Mouse (Mus musculus) fibroblast of lung, adult 2 months (primary cell): ENCODE results near the gene Scn2a.

Experiments
- DNase-seq: peaks from one replicate; pipeline ENCODE4 v3.0.0-alpha.2; 2011; ENCODE audit warnings: low read depth

Scn2a gene

DNA sequence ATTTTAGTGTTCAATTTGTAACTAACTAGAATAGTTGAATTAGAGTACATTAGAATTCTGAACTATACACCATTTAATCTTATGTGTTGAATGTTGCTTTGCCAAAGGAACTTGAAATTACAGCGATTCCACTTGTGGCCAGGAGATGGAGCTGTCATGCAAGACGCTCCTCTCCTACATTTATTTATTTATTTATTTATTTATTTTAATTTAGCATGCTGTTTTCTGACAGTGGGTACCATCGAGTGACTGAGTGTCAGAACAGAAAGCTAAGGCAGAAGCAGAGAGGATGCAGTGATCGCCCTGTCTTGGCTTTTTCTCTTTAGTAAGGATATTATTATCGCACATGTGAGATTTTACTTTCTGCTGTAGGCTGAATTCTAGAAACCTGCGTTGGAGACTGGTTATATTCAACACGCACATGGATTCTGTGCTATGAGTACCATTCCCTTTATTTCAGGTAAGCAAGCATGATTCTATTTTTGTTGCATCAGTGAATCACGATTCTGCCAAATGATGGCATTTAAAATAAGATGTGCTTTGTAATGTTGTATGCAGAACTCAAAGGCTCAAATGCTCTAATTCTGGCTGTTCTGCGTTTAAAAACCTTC lies at the start of gene Scn2a:
Gene Scn2a (plus strand): TSS at position 216 of the 611 bp plus-strand sequence.
- DNase-seq: peak; percentile 3

DNA sequence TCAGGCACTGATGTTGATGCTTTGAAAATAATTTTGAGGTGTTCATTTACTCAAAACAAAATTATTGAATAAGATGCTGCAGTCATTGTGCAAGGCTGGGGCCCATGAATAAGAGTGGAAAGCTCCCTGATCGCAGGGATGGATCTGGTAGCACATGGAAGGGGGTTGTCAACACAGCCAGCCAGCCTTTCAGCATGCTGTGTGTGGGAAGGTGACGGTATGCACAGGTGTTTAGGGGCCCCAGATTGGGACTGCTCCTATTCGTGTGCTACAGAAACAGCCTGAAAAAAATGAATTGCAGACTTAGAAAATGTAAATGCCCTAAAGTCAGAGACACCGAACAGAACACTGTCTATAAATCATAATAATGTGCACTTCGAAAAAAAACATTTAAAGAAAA lies 32.9 kb upstream of the Scn2a start:
- no peak for DNase-seq

DNA sequence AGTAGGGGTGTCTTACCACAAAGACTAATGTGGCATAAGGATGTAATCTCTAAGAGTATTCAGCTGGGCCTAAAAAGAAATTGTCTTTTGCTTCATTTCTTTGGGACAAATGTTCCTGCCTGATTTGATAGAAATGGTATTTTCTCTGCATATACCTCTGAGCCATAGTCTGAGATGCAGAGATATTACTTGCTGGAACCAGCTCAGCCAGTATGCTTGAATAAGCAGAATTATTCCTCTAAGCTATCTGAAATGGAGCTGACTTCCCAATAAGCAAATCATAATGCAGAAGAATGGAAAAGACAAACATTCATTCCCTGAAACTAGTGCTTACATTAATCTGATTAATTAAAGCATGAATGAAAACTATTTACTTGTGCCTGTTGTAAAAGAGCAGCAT lies 12.8 kb upstream of the Scn2a start:
- DNase-seq: no peak

DNA sequence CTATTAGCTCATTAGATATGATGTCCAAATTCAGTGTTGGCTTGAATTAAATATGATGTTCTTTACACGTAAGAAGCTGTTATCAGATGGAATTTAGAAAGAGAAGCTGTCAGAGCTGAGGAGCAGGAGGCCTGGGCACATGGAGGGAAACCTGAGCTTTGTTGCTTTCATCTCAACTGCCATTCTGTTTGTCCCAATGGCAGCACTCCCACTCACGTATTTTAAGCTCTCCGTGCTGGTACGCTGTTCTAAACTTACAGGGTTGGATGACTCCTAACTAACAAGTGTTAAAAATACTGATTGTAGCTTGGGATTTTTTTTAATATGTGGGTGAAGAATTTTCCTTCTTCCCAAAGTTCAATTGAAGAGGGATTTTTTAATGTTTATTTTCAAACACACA lies 8.7 kb upstream of the Scn2a start:
- no peak for DNase-seq

DNA sequence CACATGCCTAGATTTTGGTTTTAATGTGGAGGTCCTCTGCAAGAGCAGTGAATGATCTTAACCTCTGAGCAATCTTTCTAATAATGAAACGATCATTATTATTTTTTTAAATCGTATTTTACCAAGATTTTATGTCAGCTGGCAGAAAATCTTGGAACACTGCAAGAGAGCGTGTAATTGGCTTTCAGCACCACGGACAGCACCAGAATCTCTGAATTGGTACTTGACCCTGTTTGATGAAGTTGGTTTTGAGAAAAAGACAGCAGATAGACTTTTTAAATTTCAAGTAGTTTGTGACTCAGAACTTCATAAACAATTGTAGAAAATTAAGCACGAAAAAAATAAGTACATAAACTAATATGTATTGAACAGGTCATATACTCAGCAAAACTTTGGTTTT lies 790 bp upstream of the Scn2a start:
- peak; percentile 8 for DNase-seq

DNA sequence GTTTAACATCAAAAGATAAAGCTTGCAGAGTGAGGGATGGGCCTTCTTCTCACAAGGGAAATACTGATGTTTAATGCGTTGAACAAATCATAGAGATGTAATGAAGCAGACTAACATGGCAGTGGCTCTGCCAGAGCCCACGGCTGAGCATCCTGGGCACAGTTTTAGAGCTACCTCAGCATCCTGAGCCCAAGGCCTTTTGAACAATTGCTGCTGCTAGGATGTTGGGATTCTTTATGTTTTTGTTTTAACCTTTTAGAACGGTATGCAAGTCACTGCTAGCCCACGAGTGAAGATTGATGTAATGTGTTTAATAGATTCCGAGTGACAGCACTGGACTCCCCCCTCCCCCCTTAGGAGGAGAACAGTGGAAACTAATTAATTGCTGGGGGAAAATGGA lies 683 bp downstream of the Scn2a start:
- DNase-seq: no peak

DNA sequence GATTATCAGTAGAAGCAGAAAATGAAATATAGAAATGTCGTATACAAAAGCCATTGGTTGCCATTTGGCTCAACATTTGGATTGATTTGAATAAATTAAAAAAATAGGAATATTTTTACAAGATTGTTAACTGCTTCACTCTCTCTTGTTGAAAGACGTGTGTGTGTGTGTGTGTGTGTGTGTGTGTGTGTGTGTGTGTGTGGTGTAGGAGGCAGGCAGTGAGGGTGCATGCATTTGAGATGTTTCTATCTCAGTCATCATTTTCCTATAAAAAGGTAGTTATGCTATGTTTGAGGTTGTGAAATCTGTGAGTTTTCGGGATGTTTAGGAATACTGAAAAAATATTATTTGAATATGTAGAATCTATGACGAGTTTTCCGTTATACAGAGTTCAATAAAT lies 1.3 kb downstream of the Scn2a start:
- DNase-seq: no peak

DNA sequence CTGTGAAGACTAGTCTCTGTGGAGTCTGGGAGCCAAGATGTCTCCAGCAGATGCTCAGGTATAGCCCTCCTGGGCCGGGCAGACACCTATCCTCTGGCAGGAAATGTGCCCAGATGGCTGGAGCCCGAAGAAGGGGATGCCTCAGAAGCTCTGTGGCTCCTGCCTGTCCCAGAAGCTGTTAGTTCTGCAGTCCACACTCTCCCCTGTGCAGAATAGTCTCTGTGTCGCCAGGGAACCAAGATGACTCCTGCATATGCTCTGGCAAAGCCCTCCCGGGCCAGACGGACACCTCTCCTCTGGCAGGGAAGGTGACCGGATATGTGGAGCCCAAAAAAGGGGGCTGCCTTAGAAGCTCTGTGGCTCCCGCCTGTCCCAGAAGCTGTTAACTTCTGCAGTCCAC lies 32.1 kb downstream of the Scn2a start:
- no peak for DNase-seq

DNA sequence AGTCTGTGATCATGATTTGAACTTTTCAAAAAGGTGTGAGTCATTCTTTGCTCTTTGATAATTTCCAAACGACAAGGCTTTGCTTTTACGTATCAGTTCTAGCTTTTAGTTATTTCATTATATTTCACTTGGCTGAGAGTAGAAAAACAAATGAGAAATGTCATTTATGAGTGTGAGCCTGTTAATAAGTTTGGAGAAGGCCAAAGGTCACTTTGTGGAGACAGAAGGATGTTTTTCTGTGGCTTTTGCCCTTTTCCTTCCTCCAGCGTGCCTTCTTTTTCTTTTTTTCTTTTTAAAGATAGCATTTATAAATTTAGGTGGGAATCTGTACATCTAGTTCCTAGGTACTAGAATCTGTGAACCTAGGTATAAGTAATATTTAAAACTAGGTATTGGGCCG lies 36.5 kb downstream of the Scn2a start:
- no peak for DNase-seq

DNA sequence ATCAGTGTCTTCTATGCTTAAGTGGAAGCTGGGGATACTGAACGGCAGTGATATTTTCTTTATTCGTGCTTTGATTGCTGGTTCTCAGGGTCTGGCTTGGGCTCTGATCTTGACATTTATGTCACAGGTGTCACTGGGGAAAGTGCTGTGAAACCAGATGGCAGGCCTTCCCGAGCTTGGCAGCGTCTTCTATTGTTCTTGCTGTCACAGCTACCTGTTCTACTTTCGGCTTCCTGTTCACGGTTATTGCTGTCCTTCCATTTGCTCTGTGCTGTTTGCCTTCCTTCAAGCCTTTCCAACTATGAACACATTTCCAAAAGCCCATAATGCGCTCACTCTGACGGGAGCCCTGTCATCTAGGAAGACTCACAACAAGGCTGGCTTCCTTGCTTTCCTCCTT lies 37.9 kb downstream of the Scn2a start:
- DNase-seq: no peak

DNA sequence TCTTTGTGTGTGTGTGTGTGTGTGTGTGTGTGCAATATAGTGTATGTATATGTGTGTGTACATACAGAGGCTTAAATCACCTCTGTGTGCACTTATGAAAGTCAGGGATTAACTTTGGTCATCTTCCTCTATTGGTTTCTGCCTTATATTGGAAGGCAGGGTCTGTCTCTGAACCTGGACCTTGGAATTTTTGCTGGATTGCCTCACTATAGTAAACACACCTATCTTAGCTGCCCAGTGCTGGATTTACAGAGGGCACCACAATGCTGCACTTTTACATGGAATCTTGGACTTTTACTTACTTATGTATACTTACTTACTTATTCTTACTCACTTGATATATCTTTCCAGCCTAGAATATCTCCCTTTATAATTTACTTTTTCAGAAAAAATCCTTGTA lies 43.3 kb downstream of the Scn2a start:
- DNase-seq: no peak

DNA sequence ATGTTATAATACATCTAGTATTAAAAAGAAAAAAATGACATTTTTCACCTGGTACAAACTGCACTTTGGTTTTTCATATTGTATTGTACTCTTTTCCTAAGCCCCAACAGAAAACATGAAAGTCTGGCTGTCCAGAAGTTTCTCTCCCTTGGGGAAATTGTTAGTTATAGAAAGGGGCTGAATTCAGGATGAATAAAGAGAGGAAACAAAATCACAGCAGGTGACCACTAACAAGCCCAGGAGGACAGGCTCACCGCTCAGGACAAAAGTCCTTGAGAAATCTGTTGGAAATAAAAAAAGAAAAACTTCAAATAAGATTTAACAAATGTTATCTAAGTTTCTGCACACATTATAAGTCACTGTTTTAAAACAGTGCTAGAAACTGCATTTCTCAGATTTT lies 43.9 kb downstream of the Scn2a start:
- no peak for DNase-seq

DNA sequence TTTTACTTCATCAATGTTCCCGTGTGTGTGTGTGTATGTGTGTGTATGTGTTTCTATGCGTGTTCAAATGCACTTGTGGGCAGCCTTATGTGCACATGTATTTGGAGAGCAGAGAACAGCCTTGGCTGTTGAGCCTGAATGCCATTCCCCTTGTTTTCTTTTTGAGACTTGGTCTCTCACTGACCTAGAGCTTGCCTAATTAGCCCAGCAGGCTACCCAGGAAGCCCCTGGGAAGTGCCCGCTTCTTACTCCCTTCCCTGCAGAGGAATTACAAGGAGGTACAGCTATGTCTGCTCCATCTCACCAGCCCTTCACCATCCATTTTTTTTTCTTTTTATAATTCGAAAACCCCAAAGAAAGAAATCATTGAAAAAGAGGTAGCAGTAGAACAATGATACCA lies 44.6 kb downstream of the Scn2a start:
- DNase-seq: no peak

DNA sequence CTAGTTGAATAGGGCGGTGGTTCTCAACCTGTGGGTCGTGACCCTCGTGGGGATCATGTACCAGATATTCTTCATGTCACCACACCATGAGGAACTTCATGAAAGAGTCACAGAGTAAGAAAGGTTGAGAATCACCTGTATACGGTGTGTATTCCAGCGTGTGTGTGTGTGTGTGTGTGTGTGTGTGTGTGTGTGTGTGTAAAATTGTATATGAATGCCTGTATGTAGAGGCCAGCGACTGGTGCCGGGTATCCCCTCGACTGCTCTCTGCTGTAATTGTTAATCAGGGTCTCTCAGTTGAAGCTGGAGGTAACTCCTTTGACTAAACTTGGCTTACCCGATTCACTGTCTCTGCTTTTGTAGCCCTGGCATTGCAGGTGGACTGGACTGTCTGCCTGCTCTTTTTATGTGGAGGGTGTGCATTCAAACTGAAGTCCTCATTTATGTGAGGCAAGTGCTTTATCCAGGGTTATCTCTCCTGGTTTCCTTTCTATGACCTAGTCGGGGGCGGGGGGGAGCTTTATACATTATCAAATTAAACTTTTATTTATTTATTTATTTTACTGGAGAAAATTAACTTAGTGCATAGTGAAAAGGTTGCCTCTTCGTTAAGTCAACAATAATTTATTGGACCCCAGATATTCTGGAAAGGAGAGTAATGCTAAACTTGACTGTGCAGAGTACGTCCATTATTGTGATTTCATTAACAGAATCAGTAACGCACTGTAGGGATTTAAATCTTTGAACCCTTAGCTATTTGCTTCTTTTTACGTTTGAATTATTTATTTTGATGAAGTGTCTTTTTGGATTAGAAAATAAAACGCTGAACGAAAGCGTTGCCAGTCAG lies 47.2 kb downstream of the Scn2a start:
- DNase-seq: no peak

DNA sequence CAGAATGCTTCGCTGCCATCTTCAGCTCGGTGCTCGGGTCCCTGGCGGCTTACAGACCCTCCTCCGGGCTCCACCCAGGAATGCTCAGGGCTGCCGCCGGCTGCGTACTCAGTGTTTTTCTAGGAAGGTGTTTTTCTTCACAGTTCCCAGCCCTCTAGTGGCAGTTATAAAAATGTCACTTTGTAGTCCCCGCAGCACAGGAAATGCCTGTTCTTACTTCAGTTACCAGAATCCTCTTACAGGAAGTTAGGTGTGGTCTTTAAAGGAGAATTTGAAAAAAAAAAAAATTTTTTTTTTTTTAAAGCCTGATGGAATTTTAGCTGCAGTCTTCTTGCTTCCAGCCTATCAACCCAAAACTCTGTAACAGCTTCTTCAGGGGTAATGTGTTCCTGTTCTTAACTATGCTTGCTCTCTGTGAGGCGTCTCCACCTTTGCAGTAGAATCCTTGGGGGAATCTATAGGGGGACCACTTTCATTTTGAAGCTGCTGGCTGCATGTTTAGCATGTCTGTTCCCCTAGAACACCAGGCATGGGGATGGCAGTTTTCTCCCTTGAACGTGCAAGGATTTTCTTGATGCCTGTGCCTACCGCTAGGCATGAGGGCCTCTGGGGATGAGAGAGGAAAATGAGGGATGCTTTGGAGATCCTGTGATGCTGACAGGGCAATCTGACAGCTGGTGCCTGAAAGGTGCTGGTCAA lies 48.0 kb downstream of the Scn2a start:
- DNase-seq: peak; percentile 64

DNA sequence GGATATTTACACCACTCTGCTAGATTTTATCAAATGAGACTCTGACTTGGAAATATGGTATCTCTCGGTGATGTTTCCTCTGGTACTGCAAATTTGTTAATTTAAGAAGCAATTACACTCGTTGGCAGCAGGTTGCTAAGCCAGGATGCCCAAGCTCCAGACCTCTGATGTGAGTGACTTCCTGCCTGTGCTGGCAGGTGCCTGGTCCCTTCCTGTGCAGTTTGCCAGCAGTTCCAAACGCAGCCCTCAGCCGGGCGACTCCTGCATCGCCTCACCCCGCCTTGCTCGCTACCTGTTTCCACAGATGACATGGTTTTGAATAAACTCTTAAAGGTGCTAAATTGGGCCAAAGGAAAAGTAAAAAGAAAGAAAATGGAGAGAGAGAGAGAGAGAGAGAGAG lies 49.0 kb downstream of the Scn2a start:
- DNase-seq: no peak

DNA sequence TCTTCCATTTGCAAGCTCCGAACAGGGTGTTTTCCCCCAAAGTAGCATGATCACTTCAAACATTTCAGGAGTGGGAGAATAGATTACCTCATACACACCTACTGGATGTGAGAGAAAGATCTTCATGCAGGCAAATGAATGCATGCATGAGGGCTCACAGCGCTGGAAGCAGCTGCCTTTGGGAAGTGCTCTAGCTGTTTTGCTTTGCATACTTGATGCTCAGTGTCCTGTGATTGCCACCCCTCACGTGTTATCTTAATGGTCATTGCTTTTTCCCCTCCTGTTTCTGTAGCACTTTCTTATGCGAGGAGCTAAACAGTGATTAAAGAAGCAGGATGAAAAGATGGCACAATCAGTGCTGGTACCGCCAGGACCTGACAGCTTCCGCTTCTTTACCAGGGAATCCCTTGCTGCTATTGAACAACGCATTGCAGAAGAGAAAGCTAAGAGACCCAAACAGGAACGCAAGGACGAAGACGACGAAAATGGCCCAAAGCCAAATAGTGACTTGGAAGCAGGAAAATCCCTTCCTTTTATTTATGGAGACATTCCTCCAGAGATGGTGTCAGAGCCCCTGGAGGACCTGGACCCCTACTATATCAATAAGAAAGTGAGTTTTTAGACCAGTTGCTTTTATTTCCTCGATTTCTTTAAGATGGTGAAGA lies 49.7 kb downstream of the Scn2a start:
- DNase-seq: no peak

DNA sequence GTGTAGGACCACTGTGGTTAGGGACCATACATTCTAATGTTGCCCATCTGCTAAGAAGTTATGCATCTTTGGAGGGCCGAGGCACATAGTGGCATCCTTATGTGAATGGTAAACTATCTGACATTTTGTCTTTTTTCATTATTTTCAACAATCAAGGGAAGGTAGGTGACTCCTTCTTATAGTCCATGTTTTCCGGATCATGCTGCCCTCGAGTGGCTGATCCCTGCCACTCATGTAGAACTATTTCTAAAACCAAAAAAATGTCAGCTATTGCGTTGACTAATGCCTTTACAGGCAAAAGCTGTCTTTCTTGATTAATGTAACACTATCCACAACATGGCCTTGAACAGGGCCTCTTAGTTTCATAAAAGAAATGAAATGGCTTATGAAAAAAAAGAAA lies 59.0 kb downstream of the Scn2a start:
- no peak for DNase-seq

DNA sequence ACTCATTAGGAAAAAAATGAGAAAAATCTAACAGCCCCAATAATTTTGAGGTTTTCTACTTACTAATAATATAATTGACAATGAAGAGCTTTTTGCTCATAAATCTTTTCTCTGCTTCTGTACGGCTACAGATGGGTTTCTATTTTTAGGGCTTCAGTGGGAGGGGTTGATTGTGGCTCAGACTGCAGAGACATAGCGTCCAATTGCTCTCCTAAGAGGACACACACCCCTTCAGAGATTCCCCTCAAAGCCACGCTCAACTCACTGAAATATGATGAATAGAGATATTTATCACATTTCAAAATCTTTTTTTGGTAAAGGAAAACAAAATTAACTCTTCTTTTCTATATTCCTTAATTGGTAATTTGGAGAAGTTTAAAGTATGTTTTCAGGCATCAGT lies 64.6 kb downstream of the Scn2a start:
- DNase-seq: no peak

DNA sequence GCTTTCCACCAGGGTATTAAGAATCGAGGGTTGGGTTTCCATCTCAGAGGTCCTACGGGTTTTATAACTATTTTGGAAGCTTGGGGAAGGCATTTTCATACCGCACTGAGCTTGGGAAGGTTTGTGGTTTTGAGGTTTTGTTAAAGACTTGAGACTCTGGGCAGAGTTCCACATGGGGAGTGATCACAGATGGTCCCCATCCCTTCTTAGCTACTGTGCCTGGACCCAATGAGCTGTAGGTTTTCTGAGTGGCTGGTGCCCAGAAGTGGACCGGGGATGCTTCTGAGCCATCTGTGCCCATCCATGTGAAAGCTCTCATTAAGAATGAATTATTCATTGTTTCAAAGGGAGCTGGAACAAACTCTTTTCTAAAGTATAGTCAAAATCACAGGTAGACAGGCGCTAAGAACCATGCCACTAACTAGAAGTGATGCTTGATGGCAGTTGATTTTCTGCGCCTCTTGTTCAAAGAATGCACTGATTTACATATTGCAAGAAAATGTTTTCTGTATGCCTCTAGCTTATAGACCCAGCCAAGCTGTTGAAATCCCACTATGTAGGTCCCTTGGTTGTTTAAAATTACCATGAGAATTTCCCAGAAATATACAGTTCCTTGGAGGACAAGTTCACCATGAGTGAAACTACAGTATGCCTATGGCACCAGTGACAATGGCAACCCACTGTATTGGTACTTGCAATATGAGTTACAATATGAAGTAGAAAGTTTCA lies 70.0 kb downstream of the Scn2a start:
- no peak for DNase-seq

DNA sequence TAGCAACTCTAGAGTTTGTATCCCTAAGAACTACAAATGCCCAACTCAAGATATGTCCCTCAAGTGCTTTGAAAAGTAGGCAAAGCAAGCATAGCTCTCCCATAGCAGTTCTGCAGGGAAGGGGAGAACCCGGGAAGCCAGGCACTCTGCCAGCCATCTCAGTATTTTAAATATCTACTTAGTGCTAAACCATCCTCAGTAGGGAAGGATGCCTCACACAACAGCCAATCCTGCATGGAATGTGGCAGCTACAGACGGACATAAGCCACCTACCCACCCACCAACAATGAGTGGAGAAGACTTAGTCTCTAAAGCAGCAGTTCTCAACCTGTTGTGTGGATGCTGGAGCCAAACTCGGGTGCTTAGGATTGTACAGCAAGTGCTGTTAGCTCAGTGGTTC lies 73.9 kb downstream of the Scn2a start:
- no peak for DNase-seq

DNA sequence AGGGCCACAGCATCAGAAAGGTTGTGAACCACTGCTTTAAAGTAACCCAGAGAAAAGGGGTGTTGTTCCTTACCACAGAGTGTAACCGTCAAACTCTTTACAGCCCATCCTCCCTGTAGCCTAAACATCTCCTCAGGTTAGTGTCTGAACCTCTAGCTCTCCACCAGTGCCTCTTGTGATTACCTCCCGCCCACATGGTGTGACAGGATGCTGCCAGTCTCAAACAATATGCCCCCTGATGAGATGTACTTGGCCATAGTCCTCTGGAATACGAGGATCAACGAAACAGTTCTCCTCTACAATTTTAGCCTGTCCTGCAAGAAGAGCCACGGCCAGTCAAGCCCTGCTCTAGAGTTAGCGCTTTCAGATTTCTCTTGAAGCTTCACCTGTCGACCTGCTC lies 74.5 kb downstream of the Scn2a start:
- no peak for DNase-seq
